In genomic region chr11:94934526-94934925, GRCm38 (mm10) we compare ENCODE assay signal across 20 mouse cellular contexts. TPM values are rescaled to one million over a fixed set of nuclear protein-coding genes. Genes with fewer than 3 reads are reported as not detected.
DNase-seq lines count a peak whose midpoint lies in the region; ATAC-seq and TF ChIP-seq lines count a peak whose summit lies in the region.
"Had no signal": no experiment of that assay in that cellular context is flagged by ENCODE, and none has a peak within 500 bp of the region (broad histone marks: within the 10 kb centered on the region; RNA-seq: fewer than 3 reads in every experiment).

No protein-coding gene starts in this region.

- H3K9ac ChIP-seq in kidney, embryonic 15.5 days = no peak overlapping the region
- H3K9ac ChIP-seq in embryonic facial prominence, embryonic 12.5 days = peak overlapping the region; percentile 21; the same call in 1 of the 2 replicates
- H3K9ac ChIP-seq in limb, embryonic 14.5 days (ENCODE audit: low read depth, low read length, severe bottlenecking) = peak overlapping the region; percentile 28; the same call in 1 of the 2 replicates
- H3K9ac ChIP-seq: forebrain, embryonic 13.5 days had no signal

- peaks cover 1% of the 10 kb centered on the region; the same call in 1 of the 2 replicates for H3K36me3 ChIP-seq in kidney, embryonic 15.5 days
- H3K36me3 ChIP-seq in embryonic facial prominence, embryonic 12.5 days = peaks cover under 1% of the 10 kb centered on the region; the same call in 1 of the 2 replicates
- H3K36me3 ChIP-seq in limb, embryonic 14.5 days (ENCODE audit: control insufficient read depth, insufficient read depth, low read length) = peaks cover 18% of the 10 kb centered on the region

- H3K27ac ChIP-seq in kidney, embryonic 15.5 days = peak overlapping the region; percentile 90
- H3K27ac ChIP-seq in embryonic facial prominence, embryonic 12.5 days = peak overlapping the region; percentile 87
- H3K27ac ChIP-seq in limb, embryonic 14.5 days (replicated peaks; ENCODE audit: low read depth, low read length) = peak overlapping the region; percentile 93
- H3K27ac ChIP-seq: forebrain, embryonic 13.5 days had no signal

- no peak for ATAC-seq in kidney, embryonic 15.5 days (replicated peaks; ENCODE audit: low FRiP score)
- no peak for ATAC-seq in embryonic facial prominence, embryonic 12.5 days (ENCODE audit: insufficient number of reproducible peaks, insufficient read depth, low FRiP score, low TSS enrichment)
- no peak for ATAC-seq in limb, embryonic 14.5 days (ENCODE audit: low FRiP score, low read depth)
- ATAC-seq: forebrain, embryonic 13.5 days; inflammation-experienced regulatory T-cells, adult 6 months had no signal

- WGBS in kidney, embryonic 15.5 days = 16% methylated on average over 11 of the region's 11 CpGs
- 21% methylated on average over 11 of the region's 11 CpGs for WGBS in embryonic facial prominence, embryonic 12.5 days
- 21% methylated on average over 11 of the region's 11 CpGs for WGBS in limb, embryonic 14.5 days

- H3K4me3 ChIP-seq in kidney, embryonic 15.5 days (replicated peaks) = no peak overlapping the region
- H3K4me3 ChIP-seq in embryonic facial prominence, embryonic 12.5 days = no peak overlapping the region
- H3K4me3 ChIP-seq in limb, embryonic 14.5 days (replicated peaks; ENCODE audit: low read length) = peak overlapping the region; percentile 75
- H3K4me3 ChIP-seq: forebrain, embryonic 13.5 days had no signal

- DNase-seq in gastrocnemius, postnatal 14 days = peak; percentile 46
- no peak for DNase-seq in gastrocnemius, adult 18-20 months (ENCODE audit: low spot score)
- no peak for DNase-seq in kidney, adult 9 months
- peak; percentile 69 for DNase-seq in limb, embryonic 14.5 days (ENCODE audit: low spot score)
- DNase-seq in neural tube, embryonic 10.5 days (ENCODE audit: extremely low spot score, low spot score) = no peak
- no peak for DNase-seq in cerebellum, adult 8-10 months
- DNase-seq: adrenal gland, postnatal 36 days; cerebellum, adult 11-12 months; embryo, embryonic 11 days; left cerebral cortex, postnatal 4 days; right cerebral cortex, postnatal 25 days had no signal

- intact Hi-C loops in gastrocnemius, postnatal 14 days (cut with DNase I; ENCODE audit: low total_unique reads) = no loop called here

- TF ChIP-seq POLR2A in limb, embryonic 14.5 days (IDR thresholded peaks at IDR 0.05; ENCODE audit: borderline replicate concordance, extremely low read depth, insufficient read depth, insufficient read length) = no peak

- H3K4me1 ChIP-seq in kidney, embryonic 15.5 days = peaks cover 76% of the 10 kb centered on the region
- peaks cover 60% of the 10 kb centered on the region for H3K4me1 ChIP-seq in embryonic facial prominence, embryonic 12.5 days
- peaks cover 52% of the 10 kb centered on the region for H3K4me1 ChIP-seq in limb, embryonic 14.5 days (ENCODE audit: control insufficient read depth, insufficient read depth, low read length)

- peak overlapping the region; percentile 24; the same call in 1 of the 2 replicates for H3K4me2 ChIP-seq in kidney, embryonic 15.5 days
- H3K4me2 ChIP-seq in embryonic facial prominence, embryonic 12.5 days (replicated peaks) = 0 out of 2 replicates have a peak overlapping the region, but pooled peaks have one; percentile 23
- peak overlapping the region; percentile 73 for H3K4me2 ChIP-seq in limb, embryonic 14.5 days (replicated peaks; ENCODE audit: low read depth, low read length, severe bottlenecking)
- H3K4me2 ChIP-seq: forebrain, embryonic 13.5 days had no signal

- peaks cover 50% of the 10 kb centered on the region for H3K27me3 ChIP-seq in kidney, embryonic 15.5 days
- H3K27me3 ChIP-seq in embryonic facial prominence, embryonic 12.5 days = peaks cover 6% of the 10 kb centered on the region
- no peaks in the 10 kb centered on the region for H3K27me3 ChIP-seq in limb, embryonic 14.5 days (ENCODE audit: control insufficient read depth, insufficient read depth, low read length)

- H3K9me3 ChIP-seq in kidney, embryonic 15.5 days (replicated peaks) = no peaks in the 10 kb centered on the region
- H3K9me3 ChIP-seq in embryonic facial prominence, embryonic 12.5 days = no peaks in the 10 kb centered on the region
- no peaks in the 10 kb centered on the region for H3K9me3 ChIP-seq in limb, embryonic 14.5 days (ENCODE audit: control insufficient read depth, low read length)
- H3K9me3 ChIP-seq: forebrain, embryonic 13.5 days had no signal

RNA-seq across cellular contexts. Expression of gene Col1a1, which starts 1.5 kb away (rescaled TPM):
- total RNA-seq in gastrocnemius, postnatal 14 days (2021) = 1,000 to 10,000 TPM; 3,539 to 4,018 TPM
- total RNA-seq in gastrocnemius, adult 18-20 months (2021) = 10 to 100 TPM; 64.6 to 65.0 TPM
- polyA plus RNA-seq in kidney, embryonic 15.5 days (2015; fragmentation: Nextera tagmentation; extraction: Ambion mirVana) = 1,101 and 1,120 TPM in 2 replicates
- polyA plus RNA-seq in embryonic facial prominence, embryonic 12.5 days (2016; fragmentation: Nextera tagmentation; extraction: Ambion mirVana) = 512 and 623 TPM in 2 replicates
- 1,421 and 1,570 TPM in 2 replicates for polyA plus RNA-seq in limb, embryonic 14.5 days (2012; rRNA removed)
- polyA plus RNA-seq in limb, embryonic 14.5 days (2014; fragmentation: Nextera tagmentation; extraction: Ambion mirVana) = 2,528 and 2,873 TPM in 2 replicates
- total RNA-seq: granulocyte monocyte progenitor cell, adult 5-6 weeks; megakaryocyte progenitor cell, adult 5-6 weeks; neutrophil, adult 5-6 weeks had no signal

RNA-seq across cellular contexts. Expression of gene Hils1, which starts 32.9 kb away (rescaled TPM):
- total RNA-seq in gastrocnemius, postnatal 14 days (2021) = not detected
- not detected for total RNA-seq in gastrocnemius, adult 18-20 months (2021)
- polyA plus RNA-seq in kidney, embryonic 15.5 days (2015; fragmentation: Nextera tagmentation; extraction: Ambion mirVana) = not detected in 2 replicates
- not detected in 2 replicates for polyA plus RNA-seq in embryonic facial prominence, embryonic 12.5 days (2016; fragmentation: Nextera tagmentation; extraction: Ambion mirVana)
- polyA plus RNA-seq in limb, embryonic 14.5 days (2012; rRNA removed) = 0.41 and 0.58 TPM in 2 replicates
- 0.29 TPM in 1 of 2 replicates, not detected in the other for polyA plus RNA-seq in limb, embryonic 14.5 days (2014; fragmentation: Nextera tagmentation; extraction: Ambion mirVana)
- total RNA-seq: adrenal gland, postnatal 36 days; granulocyte monocyte progenitor cell, adult 5-6 weeks; layer of hippocampus, postnatal 14 days; megakaryocyte progenitor cell, adult 5-6 weeks; midbrain, postnatal 0 days; neutrophil, adult 5-6 weeks had no signal
- polyA plus RNA-seq: forebrain, embryonic 13.5 days; inflammation-experienced regulatory T-cells, adult 6 months; midbrain, postnatal 0 days had no signal

RNA-seq across cellular contexts. Expression of gene Sgca, which starts 41.6 kb away (rescaled TPM):
- total RNA-seq in gastrocnemius, postnatal 14 days (2021) = 100 to 1,000 TPM; 201 to 224 TPM
- total RNA-seq in gastrocnemius, adult 18-20 months (2021) = 100 to 1,000 TPM; 283 to 304 TPM
- polyA plus RNA-seq in kidney, embryonic 15.5 days (2015; fragmentation: Nextera tagmentation; extraction: Ambion mirVana) = 1.2 and 1.7 TPM in 2 replicates
- 1.5 and 1.8 TPM in 2 replicates for polyA plus RNA-seq in embryonic facial prominence, embryonic 12.5 days (2016; fragmentation: Nextera tagmentation; extraction: Ambion mirVana)
- polyA plus RNA-seq in limb, embryonic 14.5 days (2012; rRNA removed) = 19.4 and 32.9 TPM in 2 replicates
- polyA plus RNA-seq in limb, embryonic 14.5 days (2014; fragmentation: Nextera tagmentation; extraction: Ambion mirVana) = 9.1 and 10.2 TPM in 2 replicates
- total RNA-seq: adrenal gland, postnatal 36 days; granulocyte monocyte progenitor cell, adult 5-6 weeks; left cerebral cortex, postnatal 4 days; megakaryocyte progenitor cell, adult 5-6 weeks; midbrain, postnatal 0 days; neutrophil, adult 5-6 weeks had no signal
- polyA plus RNA-seq: forebrain, embryonic 13.5 days; inflammation-experienced regulatory T-cells, adult 6 months had no signal

RNA-seq across cellular contexts. Expression of gene Ppp1r9b, which starts 56.3 kb away (rescaled TPM):
- 10 to 100 TPM; 38.7 to 38.8 TPM for total RNA-seq in gastrocnemius, postnatal 14 days (2021)
- 10 to 100 TPM; 16.1 to 24.5 TPM for total RNA-seq in gastrocnemius, adult 18-20 months (2021)
- polyA plus RNA-seq in kidney, embryonic 15.5 days (2015; fragmentation: Nextera tagmentation; extraction: Ambion mirVana) = 10.0 and 10.6 TPM in 2 replicates
- 14.4 TPM in 2 replicates for polyA plus RNA-seq in embryonic facial prominence, embryonic 12.5 days (2016; fragmentation: Nextera tagmentation; extraction: Ambion mirVana)
- 32.8 and 34.6 TPM in 2 replicates for polyA plus RNA-seq in limb, embryonic 14.5 days (2012; rRNA removed)
- polyA plus RNA-seq in limb, embryonic 14.5 days (2014; fragmentation: Nextera tagmentation; extraction: Ambion mirVana) = 17.3 and 17.9 TPM in 2 replicates

Comparison
In these comparisons a context has a peak if more than half of its experiments do, and no peak if none do; other contexts are left out.
1. DNase-seq: peak in gastrocnemius, postnatal 14 days (single experiment) and limb, embryonic 14.5 days (single experiment); none in gastrocnemius, adult 18-20 months (single experiment), kidney, adult 9 months (single experiment), neural tube, embryonic 10.5 days (single experiment) and cerebellum, adult 8-10 months (single experiment).
2. H3K4me2 ChIP-seq: peak in every context shown above with its lines; median percentile 73 in limb, embryonic 14.5 days; 24 in kidney, embryonic 15.5 days; 23 in embryonic facial prominence, embryonic 12.5 days.
3. Peak in every context shown above with its lines, with median percentiles within 50 percentile points of each other: H3K27ac ChIP-seq.